Mouse (Mus musculus): ENCODE measurements around the gene Farp1. TPM values are rescaled to one million over a fixed set of nuclear protein-coding genes. Genes with fewer than 3 reads are reported as not detected.
"Not testable (repeated sequence)": the region's sequence is repeated elsewhere in the genome, so short reads cannot be mapped to it uniquely, and the experiment has no call there.

The Farp1 gene
- polyA plus RNA-seq, 1 experiment from 2014 or later: 29.1 TPM

DNA sequence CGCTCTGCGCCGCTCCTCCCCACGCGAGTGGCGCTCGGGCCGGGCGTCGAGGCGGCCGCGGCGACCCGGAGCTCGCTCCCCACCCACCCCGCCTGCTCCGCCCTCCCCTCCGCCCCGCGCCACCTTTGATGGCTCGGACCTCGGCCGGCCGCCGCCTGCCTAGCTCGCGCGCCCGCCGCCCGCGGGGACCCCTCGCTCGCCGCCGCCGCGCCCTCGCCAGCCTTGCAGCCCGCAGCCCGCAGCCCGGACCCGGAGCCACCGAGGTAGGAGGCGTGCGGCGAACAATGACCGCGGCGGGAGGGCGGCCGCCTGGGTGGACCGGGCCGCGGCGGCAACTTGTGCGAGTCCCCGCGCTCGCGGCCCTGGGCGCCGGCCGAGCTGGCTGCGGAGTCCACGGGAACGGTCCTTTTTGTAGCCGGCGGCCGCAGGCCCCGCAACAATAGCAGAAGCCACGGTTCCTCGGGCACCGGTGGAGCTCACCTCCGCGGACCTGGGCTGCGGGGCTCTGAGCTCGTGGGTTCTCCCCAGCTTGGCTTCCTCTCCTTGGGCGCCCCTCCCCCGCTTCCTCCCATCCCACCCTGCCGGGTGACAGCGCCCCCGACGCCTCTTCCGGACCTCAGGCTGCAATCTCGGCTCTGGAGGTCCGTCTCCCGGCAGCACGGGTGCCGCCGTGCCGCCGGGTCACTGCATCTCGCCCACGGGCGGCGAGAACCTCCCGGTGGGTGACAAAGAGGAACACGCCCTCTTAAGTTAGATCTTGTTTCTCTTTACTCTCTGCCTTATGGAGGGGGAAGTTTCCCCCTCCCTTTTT lies 868 bp downstream of the Farp1 start:
- under 1% methylated on average over 76 of the region's 100 CpGs for WGBS
- Histone ChIP-seq H3K4me1 (peaks cover 32% of the 10 kb centered on the region), H3K27ac (peak overlapping the region; percentile 93), H3K4me3 (peak overlapping the region; percentile 89), H3K9me3 (no peaks in the 10 kb centered on the region), H3K27me3 (no peaks in the 10 kb centered on the region), H3K9ac (peak overlapping the region; percentile 90), H3K4me2 (peak overlapping the region; percentile 98), H3K36me3 (no peaks in the 10 kb centered on the region)
- peak; percentile 64 for ATAC-seq (ENCODE audit: insufficient number of reproducible peaks, low FRiP score, low TSS enrichment, low read depth)

DNA sequence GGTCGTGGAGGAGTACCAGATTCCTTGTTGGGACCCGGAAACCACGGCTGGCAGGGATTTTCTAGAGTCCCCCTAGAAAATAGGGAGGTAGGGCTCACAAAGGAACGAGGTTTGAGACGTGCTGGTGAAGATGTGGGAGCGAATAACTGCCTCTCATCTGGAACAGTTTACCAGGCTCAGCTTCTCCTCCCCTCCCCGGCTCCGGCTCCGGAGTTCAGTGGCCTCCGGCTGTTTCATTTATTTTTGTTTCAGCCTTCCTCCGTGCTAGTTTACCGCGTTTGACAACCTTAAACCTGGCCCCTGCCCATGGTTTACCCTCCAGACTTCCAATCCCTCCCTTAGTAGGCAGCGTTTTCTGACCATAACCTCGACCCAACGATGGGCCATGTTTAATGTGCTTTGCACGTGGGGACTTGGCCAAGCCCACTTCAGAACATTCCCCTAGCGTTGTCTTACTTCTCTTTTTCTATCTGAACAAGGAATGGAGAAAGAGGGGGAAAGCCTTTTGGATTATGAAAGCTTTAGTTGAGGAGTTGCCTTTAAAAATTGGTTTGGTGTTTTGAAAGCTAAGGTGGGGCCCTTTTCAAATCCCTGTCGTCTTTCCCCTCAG lies 1.7 kb downstream of the Farp1 start:
- peaks cover 32% of the 10 kb centered on the region for H3K4me1 ChIP-seq
- no peaks in the 10 kb centered on the region for H3K9me3 ChIP-seq
- WGBS: under 1% methylated on average over 19 of the region's 19 CpGs
- peak overlapping the region; percentile 93 for H3K27ac ChIP-seq
- no peaks in the 10 kb centered on the region for H3K36me3 ChIP-seq
- ATAC-seq (ENCODE audit: insufficient number of reproducible peaks, low FRiP score, low TSS enrichment, low read depth): no peak
- H3K4me2 ChIP-seq: peak overlapping the region; percentile 98
- peak overlapping the region; percentile 89 for H3K4me3 ChIP-seq
- H3K9ac ChIP-seq: peak overlapping the region; percentile 90
- H3K27me3 ChIP-seq: no peaks in the 10 kb centered on the region

DNA sequence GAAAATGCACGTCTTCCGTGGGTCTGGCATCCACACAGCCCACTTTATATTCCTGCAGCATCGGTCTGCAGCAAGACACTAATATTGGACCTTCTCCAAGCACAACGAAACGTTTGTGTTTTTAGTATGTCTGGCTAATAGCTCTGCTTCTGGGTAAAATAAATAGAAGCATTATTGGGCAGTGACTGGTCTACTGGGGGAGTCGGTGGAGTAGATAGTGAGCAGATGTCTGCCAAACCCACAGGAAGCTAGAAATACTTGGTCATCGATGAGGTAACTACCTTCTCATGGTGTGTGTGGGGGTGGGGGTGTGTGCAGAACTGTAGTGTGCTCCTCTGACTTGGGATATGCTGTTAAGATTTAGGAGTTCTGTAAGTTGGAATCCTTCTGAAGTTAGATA lies 2.3 kb downstream of the Farp1 start:
- H3K27ac ChIP-seq: peak overlapping the region; percentile 93
- H3K9me3 ChIP-seq: no peaks in the 10 kb centered on the region
- no peak for ATAC-seq (ENCODE audit: insufficient number of reproducible peaks, low FRiP score, low TSS enrichment, low read depth)
- no peak overlapping the region for H3K9ac ChIP-seq
- peak overlapping the region; percentile 98 for H3K4me2 ChIP-seq
- no peaks in the 10 kb centered on the region for H3K27me3 ChIP-seq
- peak overlapping the region; percentile 89 for H3K4me3 ChIP-seq
- H3K36me3 ChIP-seq: no peaks in the 10 kb centered on the region
- WGBS: 8% methylated on average over 7 of the region's 7 CpGs
- peaks cover 32% of the 10 kb centered on the region for H3K4me1 ChIP-seq

DNA sequence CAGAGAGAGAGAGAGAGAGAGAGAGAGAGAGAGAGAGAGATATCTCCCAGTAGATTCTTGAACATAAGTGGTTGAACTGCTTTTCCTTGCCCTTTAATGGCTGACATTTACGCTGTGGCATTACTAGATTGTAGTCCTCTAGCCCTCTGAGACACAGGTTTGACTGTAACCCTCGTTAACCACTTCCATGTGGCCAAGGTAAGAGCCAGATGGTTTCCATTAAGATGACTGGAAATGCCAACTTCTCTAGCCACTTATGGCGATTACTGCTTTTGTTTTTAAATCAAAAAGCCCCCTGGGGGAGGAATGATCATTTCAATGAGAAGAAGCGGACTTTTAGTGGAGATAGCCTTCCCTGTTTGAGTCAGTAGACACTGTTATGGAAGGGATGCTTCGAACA lies 3.7 kb downstream of the Farp1 start:
- peak overlapping the region; percentile 98; the same call in 1 of the 2 replicates for H3K4me2 ChIP-seq
- no peaks in the 10 kb centered on the region for H3K27me3 ChIP-seq
- 25% methylated on average over 5 of the region's 5 CpGs for WGBS
- no peak overlapping the region for H3K4me3 ChIP-seq
- no peak overlapping the region for H3K9ac ChIP-seq
- peaks cover 32% of the 10 kb centered on the region for H3K4me1 ChIP-seq
- H3K9me3 ChIP-seq: no peaks in the 10 kb centered on the region
- no peak overlapping the region for H3K27ac ChIP-seq
- no peak for ATAC-seq (ENCODE audit: insufficient number of reproducible peaks, low FRiP score, low TSS enrichment, low read depth)
- no peaks in the 10 kb centered on the region for H3K36me3 ChIP-seq

DNA sequence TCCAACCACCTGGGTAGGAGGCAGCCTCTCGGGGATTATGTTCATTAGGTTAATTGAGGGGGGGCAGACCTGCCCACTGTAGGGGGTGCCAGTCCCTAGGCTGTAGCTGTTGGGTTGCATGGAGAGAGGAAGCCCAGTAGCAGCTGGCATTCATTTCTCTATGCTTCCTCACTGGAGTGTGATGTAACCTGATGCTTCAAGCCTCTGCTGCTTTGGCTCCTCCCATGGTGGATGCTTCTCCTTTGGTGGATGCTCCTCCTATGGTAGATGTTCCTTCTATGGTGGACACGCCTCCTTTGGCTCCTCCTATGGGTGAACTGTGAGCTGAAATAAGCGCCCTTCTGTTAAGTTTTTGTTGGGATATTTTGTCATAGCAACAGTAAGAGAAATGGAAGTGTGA lies 9.1 kb downstream of the Farp1 start:
- no peak overlapping the region for H3K27ac ChIP-seq
- 81% methylated on average over 3 of the region's 3 CpGs for WGBS
- peaks cover 7% of the 10 kb centered on the region; the same call in 1 of the 2 replicates for H3K36me3 ChIP-seq
- no peak overlapping the region for H3K9ac ChIP-seq
- H3K9me3 ChIP-seq: no peaks in the 10 kb centered on the region
- no peak overlapping the region for H3K4me3 ChIP-seq
- H3K27me3 ChIP-seq: no peaks in the 10 kb centered on the region
- H3K4me2 ChIP-seq: no peak overlapping the region
- ATAC-seq (ENCODE audit: insufficient number of reproducible peaks, low FRiP score, low TSS enrichment, low read depth): no peak
- H3K4me1 ChIP-seq: peaks cover 16% of the 10 kb centered on the region; the same call in 1 of the 2 replicates

DNA sequence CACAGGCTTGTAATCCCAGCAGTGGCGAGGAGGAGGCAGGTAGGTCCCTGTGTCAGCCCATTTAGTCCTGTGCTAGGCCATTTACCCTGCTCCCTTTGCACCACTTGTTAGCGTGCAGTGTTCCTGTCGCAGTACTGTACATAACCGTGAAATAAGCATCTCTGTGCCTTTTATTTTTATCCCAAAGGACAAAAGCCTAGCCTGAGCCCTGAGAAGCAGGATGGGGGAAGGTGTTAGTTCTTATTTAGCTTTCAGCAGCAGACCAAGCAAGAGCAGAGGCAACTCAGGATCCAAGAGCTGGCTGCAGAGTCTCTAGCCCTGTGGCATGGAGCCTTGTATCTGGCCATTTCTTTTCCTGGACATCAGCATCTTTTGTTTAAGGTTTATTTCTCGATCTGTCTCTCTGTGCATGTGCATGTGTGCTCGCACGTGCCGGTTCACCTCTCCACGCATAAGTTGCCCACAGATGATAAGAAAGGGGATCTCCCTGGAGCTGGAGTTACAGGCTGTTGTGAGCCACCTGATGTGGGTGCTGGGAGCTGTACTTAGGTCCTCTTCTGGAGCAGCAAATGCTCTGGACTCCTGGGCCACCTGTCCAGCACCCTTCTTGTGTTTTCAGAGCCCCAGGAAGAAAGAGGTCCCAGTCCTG lies 11.4 kb downstream of the Farp1 start:
- Histone ChIP-seq H3K9ac (no peak overlapping the region), H3K9me3 (no peaks in the 10 kb centered on the region), H3K27me3 (no peaks in the 10 kb centered on the region), H3K36me3 (peaks cover 7% of the 10 kb centered on the region; the same call in 1 of the 2 replicates), H3K4me3 (no peak overlapping the region), H3K27ac (no peak overlapping the region), H3K4me2 (no peak overlapping the region), H3K4me1 (peaks cover 23% of the 10 kb centered on the region; the same call in 1 of the 2 replicates)
- no peak for ATAC-seq (ENCODE audit: insufficient number of reproducible peaks, low FRiP score, low TSS enrichment, low read depth)
- 80% methylated on average over 9 of the region's 9 CpGs for WGBS

DNA sequence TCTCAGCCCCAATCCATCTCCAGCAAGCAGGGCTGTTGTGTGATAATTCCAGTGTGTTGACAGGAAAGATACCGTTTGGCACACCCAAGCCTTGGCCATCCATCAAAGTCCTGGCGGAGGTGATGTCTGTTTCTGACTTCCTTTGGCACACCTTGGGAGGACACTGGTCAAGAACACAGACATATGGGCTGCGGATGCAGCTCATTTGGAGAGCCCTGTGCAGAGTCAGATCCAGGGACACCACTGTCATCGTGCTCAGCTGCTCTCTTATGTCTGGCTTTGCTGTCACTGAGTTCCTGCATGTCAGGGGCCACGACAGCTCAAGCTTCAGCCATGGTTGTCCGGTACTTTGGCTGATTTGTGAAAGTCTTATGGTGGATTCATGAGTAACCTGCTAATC lies 12.8 kb downstream of the Farp1 start:
- no peak overlapping the region for H3K4me2 ChIP-seq
- no peak overlapping the region for H3K4me3 ChIP-seq
- peaks cover 30% of the 10 kb centered on the region for H3K4me1 ChIP-seq
- no peaks in the 10 kb centered on the region for H3K27me3 ChIP-seq
- H3K36me3 ChIP-seq: peaks cover 7% of the 10 kb centered on the region; the same call in 1 of the 2 replicates
- no peak for ATAC-seq (ENCODE audit: insufficient number of reproducible peaks, low FRiP score, low TSS enrichment, low read depth)
- no peak overlapping the region for H3K27ac ChIP-seq
- no peak overlapping the region for H3K9ac ChIP-seq
- WGBS: 72% methylated on average over 6 of the region's 6 CpGs
- H3K9me3 ChIP-seq: no peaks in the 10 kb centered on the region

DNA sequence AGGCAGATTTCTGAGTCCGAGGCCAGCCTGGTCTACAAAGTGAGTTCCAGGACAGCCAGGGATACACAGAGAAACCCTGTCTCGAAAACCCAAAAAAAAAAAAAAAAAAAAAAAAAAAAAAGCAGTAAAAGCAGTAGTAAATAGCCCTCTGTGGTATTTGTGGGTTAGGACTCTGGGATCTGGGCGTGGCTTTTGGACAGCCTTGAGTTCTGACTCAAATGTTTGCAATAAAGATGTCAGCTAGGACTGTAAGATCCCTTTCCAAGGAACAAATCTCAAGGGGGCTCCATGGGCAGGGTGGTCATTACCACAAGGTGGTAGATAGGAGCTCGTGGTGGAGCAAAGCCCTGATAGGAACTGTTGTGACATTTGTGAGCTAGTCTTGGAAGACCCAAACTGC lies 16.0 kb downstream of the Farp1 start:
- H3K4me2 ChIP-seq; H3K4me3 ChIP-seq; ATAC-seq (ENCODE audit: insufficient number of reproducible peaks, low FRiP score, low TSS enrichment, low read depth); H3K27me3 ChIP-seq; H3K9me3 ChIP-seq; H3K36me3 ChIP-seq; H3K27ac ChIP-seq; H3K9ac ChIP-seq: not testable (repeated sequence)
- 80% methylated on average over 3 of the region's 4 CpGs for WGBS
- H3K4me1 ChIP-seq: peaks cover 49% of the 10 kb centered on the region

DNA sequence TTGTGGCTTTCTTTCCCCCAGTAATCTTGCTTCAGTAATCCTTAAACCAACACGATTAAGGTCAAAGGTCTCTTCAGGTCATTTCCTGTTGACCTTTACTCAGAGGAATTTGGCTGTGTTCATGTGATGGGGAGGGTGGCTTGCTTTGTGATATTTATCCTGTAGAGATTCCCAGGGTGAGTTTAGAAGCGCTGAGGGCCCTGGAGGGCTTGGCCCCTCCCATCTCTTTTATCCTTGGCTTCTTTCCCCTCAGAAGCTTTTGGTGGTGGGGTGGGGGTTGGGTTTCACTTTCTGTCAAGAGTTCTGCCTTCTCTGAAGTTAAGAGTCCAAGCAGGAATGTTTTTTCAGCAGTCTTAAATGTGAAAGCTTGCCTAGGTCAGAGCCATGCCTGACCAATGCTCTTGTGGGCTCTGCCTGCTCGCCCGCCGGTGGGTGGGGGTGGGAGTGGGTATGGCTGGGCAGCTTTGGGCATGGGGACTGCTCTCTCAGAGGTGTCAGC lies 18.1 kb downstream of the Farp1 start:
- H3K4me1 ChIP-seq: peaks cover 52% of the 10 kb centered on the region

DNA sequence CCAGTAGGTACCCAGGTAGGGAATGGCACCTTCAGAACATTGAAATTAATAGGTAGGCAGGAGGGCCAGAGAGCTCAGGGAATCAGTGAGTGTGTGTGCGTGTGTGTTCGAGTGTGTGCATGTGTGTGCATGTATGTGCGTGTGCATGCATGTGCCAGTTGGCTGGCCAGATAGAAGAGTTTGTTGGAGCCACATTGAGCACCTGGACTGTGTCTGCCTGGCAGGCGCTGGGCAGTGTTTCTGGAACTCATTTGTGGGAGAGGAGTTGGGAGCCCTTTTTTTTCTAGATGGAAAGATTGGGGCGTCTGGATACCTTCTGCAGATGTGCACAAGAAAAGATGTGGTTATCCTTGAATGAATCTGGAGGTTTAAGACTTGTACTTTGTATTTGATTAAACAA lies 19.1 kb downstream of the Farp1 start:
- no peaks in the 10 kb centered on the region for H3K9me3 ChIP-seq
- H3K4me3 ChIP-seq: no peak overlapping the region
- H3K4me2 ChIP-seq: no peak overlapping the region
- H3K27me3 ChIP-seq: no peaks in the 10 kb centered on the region
- ATAC-seq (ENCODE audit: insufficient number of reproducible peaks, low FRiP score, low TSS enrichment, low read depth): no peak
- H3K27ac ChIP-seq: peak overlapping the region; percentile 75
- no peaks in the 10 kb centered on the region for H3K36me3 ChIP-seq
- 29% methylated on average over 5 of the region's 5 CpGs for WGBS
- H3K4me1 ChIP-seq: peaks cover 61% of the 10 kb centered on the region
- H3K9ac ChIP-seq: no peak overlapping the region

More for the DNA sequence above, 18.1 kb downstream of the Farp1 start:
- Histone ChIP-seq H3K27me3 (no peaks in the 10 kb centered on the region), H3K4me3 (0 out of 2 replicates have a peak overlapping the region, but pooled peaks have one; percentile 2), H3K4me2 (peak overlapping the region; percentile 24; the same call in 1 of the 2 replicates), H3K9ac (no peak overlapping the region), H3K27ac (peak overlapping the region; percentile 75), H3K9me3 (no peaks in the 10 kb centered on the region), H3K36me3 (peaks cover 5% of the 10 kb centered on the region; the same call in 1 of the 2 replicates)
- no peak for ATAC-seq (ENCODE audit: insufficient number of reproducible peaks, low FRiP score, low TSS enrichment, low read depth)
- WGBS: 6% methylated on average over 5 of the region's 5 CpGs

DNA sequence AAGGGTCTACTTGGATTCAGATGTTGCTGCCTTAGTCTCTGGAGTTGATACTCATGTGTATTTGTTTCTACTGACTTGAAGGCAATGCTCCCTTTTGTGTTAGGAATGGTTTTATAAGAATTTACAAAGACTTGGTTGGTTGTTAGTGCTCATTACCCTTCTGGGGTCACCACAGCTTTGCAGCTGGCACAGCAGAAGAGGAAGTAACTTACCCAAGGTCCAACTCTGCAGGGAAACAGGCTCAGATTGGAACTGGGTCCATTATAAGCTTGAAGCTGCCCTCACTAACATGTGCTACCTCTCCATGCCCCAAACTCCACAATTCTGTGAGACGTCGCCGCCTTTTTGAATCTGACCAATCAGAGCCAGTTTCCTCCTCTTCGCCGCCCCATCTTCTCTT lies 22.8 kb downstream of the Farp1 start:
- Histone ChIP-seq H3K9me3 (no peaks in the 10 kb centered on the region), H3K36me3 (no peaks in the 10 kb centered on the region), H3K4me1 (peaks cover 78% of the 10 kb centered on the region), H3K27ac (no peak overlapping the region), H3K27me3 (no peaks in the 10 kb centered on the region), H3K4me2 (no peak overlapping the region), H3K4me3 (no peak overlapping the region), H3K9ac (no peak overlapping the region)
- no peak for ATAC-seq (ENCODE audit: insufficient number of reproducible peaks, low FRiP score, low TSS enrichment, low read depth)
- WGBS: 94% methylated on average over 5 of the region's 5 CpGs
